Mouse (Mus musculus) adrenal gland, adult 8-10 months (tissue): ENCODE data around the gene Txlnb. TPM values are rescaled to one million over a fixed set of nuclear protein-coding genes. Genes with fewer than 3 reads are reported as not detected.

Experiments used
- DNase-seq: peaks from one replicate; pipeline ENCODE4 v3.0.0; 2022
- total RNA-seq, 4 experiments: library from RNA; stranded (reverse); gene quantifications; 2 replicates each; pipeline ENCODE4 v1.2.4; 2022

Gene Txlnb
- total RNA-seq, 4 experiments from 2014 or later = 0.78 to 1.2 (median 0.84) TPM

GRCm38 (mm10) chr10:17827391-17827790, 31.4 kb downstream of the Txlnb start:
- no peak for DNase-seq

GRCm38 (mm10) chr10:17829205-17829604, 33.2 kb downstream of the Txlnb start:
- no peak for DNase-seq

GRCm38 (mm10) chr10:17831041-17831440, 35.0 kb downstream of the Txlnb start:
- no peak for DNase-seq

- no peak for DNase-seq
Observed at GRCm38 (mm10) chr10:17835031-17835430, 39.0 kb downstream of the Txlnb start.

- DNase-seq = no peak
Observed at GRCm38 (mm10) chr10:17836275-17836674, 40.2 kb downstream of the Txlnb start.

GRCm38 (mm10) chr10:17842030-17842429, 46.0 kb downstream of the Txlnb start:
- DNase-seq = no peak

- DNase-seq = no peak
Observed at GRCm38 (mm10) chr10:17844781-17845537, 48.9 kb downstream of the Txlnb start.

- DNase-seq = no peak
Observed at GRCm38 (mm10) chr10:17857647-17858261, 61.7 kb downstream of the Txlnb start.

GRCm38 (mm10) chr10:17860701-17861480, 64.9 kb downstream of the Txlnb start:
- no peak for DNase-seq

GRCm38 (mm10) chr10:17869822-17870662, 74.0 kb downstream of the Txlnb start:
- peak; percentile 52 for DNase-seq

GRCm38 (mm10) chr10:17878002-17878919, 82.2 kb downstream of the Txlnb start:
- no peak for DNase-seq

GRCm38 (mm10) chr10:17880038-17880437, 84.0 kb downstream of the Txlnb start:
- DNase-seq = no peak

GRCm38 (mm10) chr10:17880724-17881123, 84.7 kb downstream of the Txlnb start:
- peak; percentile 39 for DNase-seq

Other genes starting within 250 kb of the Txlnb start
- gene Cited2, start 73.0 kb upstream of the Txlnb start, total RNA-seq = 10 to 100 TPM; 37.2 to 87.3 (median 63.5) TPM
- 10 to 100 TPM; 22.5 to 42.2 (median 30.2) TPM for gene Heca, start 151.8 kb downstream of the Txlnb start, total RNA-seq
- gene Abracl, start 227.1 kb downstream of the Txlnb start, total RNA-seq = 10 to 100 TPM; 14.6 to 33.2 (median 18.8) TPM